Mouse (Mus musculus): ENCODE data around the gene Sipa1. TPM values are rescaled to one million over a fixed set of nuclear protein-coding genes. Genes with fewer than 3 reads are reported as not detected.

The Sipa1 gene
- polyA plus RNA-seq, 1 experiment: 63.2 TPM

DNA sequence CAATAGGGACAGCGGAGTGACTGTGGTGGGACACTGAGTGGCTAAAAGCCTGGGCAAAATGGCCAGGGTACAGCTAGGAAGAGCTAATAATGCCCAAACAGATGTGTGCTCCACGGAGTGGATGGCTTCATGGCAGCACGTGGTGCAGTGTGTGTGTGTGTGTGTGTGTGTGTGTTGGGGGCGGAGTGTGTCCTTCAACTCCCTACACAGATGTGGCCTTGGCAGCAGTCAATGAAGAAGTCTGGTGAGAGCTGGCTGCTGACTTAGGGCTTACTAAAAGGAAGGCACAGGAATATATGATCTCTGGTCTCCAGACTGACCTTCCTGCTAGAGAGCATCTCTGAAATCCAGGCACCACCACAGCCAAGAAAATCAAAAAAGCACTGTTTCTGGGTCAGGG is 4.9 kb upstream of the Sipa1 start:
- Histone ChIP-seq H3K4me3 (replicated peaks) (no peak overlapping the region), H3K27me3 (ENCODE audit: control insufficient read depth) (no peaks in the 10 kb centered on the region), H3K4me1 (ENCODE audit: control insufficient read depth) (peaks cover 65% of the 10 kb centered on the region), H3K36me3 (ENCODE audit: control insufficient read depth) (peaks cover 98% of the 10 kb centered on the region), H3K9me3 (ENCODE audit: control insufficient read depth, low read length) (peaks cover 9% of the 10 kb centered on the region)
- TF ChIP-seq GATA1 (IDR thresholded peaks at IDR 0.05; ENCODE audit: low read length): no peak
- no peak for TF ChIP-seq TAL1 (IDR thresholded peaks at IDR 0.05; ENCODE audit: low read length)

DNA sequence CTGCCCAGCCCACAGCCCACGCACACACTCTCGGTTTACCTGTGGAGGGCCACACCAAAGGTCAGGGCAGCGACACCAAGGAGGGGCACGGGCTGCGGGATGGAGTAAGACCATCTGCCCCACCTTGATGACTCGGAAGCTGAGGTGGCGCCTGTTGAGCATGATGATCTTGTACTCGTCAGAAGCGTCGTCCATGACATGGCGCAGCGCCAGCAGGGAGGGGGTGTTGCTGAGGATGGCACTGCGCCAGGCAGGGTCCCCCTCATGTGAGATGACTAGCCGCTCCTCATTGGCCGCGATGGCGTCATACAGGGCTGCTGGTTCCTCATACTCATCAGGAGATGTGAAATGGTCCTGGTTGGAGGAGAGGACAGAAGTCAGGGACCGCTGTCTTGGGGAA is 2.9 kb upstream of the Sipa1 start:
- no peak for TF ChIP-seq GATA1 (IDR thresholded peaks at IDR 0.05; ENCODE audit: low read length)
- TF ChIP-seq TAL1 (IDR thresholded peaks at IDR 0.05; ENCODE audit: low read length): no peak
- Histone ChIP-seq H3K9me3 (ENCODE audit: control insufficient read depth, low read length) (peaks cover 9% of the 10 kb centered on the region), H3K4me1 (ENCODE audit: control insufficient read depth) (peaks cover 80% of the 10 kb centered on the region), H3K36me3 (ENCODE audit: control insufficient read depth) (peaks cover 96% of the 10 kb centered on the region), H3K27me3 (ENCODE audit: control insufficient read depth) (no peaks in the 10 kb centered on the region), H3K4me3 (replicated peaks) (peak overlapping the region; percentile 75)

DNA sequence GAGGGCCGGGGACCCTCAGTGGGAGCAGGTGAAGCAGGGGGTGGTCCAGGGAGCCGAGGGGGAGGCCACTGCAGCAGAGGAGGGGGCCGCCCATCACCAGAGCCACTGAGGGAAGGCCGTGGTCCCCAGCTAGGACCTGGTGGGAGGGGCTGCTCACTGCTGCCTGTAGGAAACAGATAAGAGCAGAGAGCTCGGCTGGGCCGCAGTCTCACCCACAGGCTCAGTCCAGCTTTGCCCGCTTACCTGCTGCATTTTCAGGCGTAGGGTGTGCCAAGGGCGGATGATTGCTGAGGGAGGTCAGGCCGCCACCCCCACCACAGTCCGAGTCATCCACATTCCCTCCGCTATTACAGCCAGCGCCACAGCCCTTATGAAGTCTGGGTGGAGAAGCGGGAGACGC is 2.0 kb upstream of the Sipa1 start:
- Histone ChIP-seq H3K4me1 (ENCODE audit: control insufficient read depth) (peaks cover 89% of the 10 kb centered on the region), H3K4me3 (replicated peaks) (peak overlapping the region; percentile 75), H3K27me3 (ENCODE audit: control insufficient read depth) (no peaks in the 10 kb centered on the region), H3K36me3 (ENCODE audit: control insufficient read depth) (peaks cover 96% of the 10 kb centered on the region), H3K9me3 (ENCODE audit: control insufficient read depth, low read length) (peaks cover 9% of the 10 kb centered on the region)
- TF ChIP-seq TAL1 (IDR thresholded peaks at IDR 0.05; ENCODE audit: low read length): peak; percentile 88
- peak; percentile 82 for TF ChIP-seq GATA1 (IDR thresholded peaks at IDR 0.05; ENCODE audit: low read length)

DNA sequence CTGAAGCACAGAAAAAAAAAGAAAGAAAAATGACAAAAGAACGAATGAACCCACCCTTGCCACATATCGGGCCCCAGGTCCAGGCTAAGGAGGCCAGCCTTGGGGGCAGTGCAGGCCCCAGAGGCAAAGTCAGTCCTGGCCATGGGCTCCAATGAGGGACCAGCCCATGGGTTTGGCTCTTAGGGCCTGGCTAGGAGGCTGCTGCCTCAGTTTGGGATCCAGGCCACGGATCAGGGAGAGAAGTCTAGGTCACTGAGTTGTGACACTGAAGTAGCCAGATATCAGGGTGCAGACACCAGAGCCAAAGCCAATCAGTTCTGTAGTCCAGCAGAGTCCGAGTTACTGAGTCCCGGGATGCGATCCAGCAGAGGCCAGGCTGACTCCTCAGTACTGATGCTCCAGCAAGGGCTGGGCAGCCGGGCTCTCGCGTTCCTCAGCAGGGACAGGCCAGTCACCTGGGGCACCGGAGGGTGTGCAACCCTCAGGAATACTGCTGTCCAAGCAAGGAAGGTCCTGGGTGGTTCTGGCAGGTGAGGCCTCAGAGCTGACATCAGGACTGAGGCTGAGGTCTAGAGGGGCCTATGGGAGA is 1.3 kb upstream of the Sipa1 start:
- peaks cover 96% of the 10 kb centered on the region for H3K36me3 ChIP-seq (ENCODE audit: control insufficient read depth)
- no peaks in the 10 kb centered on the region for H3K27me3 ChIP-seq (ENCODE audit: control insufficient read depth)
- TF ChIP-seq GATA1 (IDR thresholded peaks at IDR 0.05; ENCODE audit: low read length) (no peak), TAL1 (IDR thresholded peaks at IDR 0.05; ENCODE audit: low read length) (no peak)
- H3K4me1 ChIP-seq (ENCODE audit: control insufficient read depth): peaks cover 96% of the 10 kb centered on the region
- peaks cover 9% of the 10 kb centered on the region for H3K9me3 ChIP-seq (ENCODE audit: control insufficient read depth, low read length)
- H3K4me3 ChIP-seq (replicated peaks): peak overlapping the region; percentile 75

- Histone ChIP-seq H3K4me1 (ENCODE audit: control insufficient read depth) (peaks cover 84% of the 10 kb centered on the region), H3K36me3 (ENCODE audit: control insufficient read depth) (peaks cover 96% of the 10 kb centered on the region), H3K4me3 (replicated peaks) (peak overlapping the region; percentile 75)
Observed at GRCm38 (mm10) chr19:5662310-5662709, 1.2 kb downstream of the Sipa1 start.

GRCm38 (mm10) chr19:5660942-5661751 is 2.4 kb downstream of the Sipa1 start:
- TF ChIP-seq GATA1 (IDR thresholded peaks at IDR 0.05; ENCODE audit: low read length): no peak
- TF ChIP-seq TAL1 (IDR thresholded peaks at IDR 0.05; ENCODE audit: low read length): no peak
- no peaks in the 10 kb centered on the region for H3K27me3 ChIP-seq (ENCODE audit: control insufficient read depth)
- H3K9me3 ChIP-seq (ENCODE audit: control insufficient read depth, low read length): peaks cover under 1% of the 10 kb centered on the region; the same call in 1 of the 2 replicates
- H3K36me3 ChIP-seq (ENCODE audit: control insufficient read depth): peaks cover 95% of the 10 kb centered on the region
- peak overlapping the region; percentile 75 for H3K4me3 ChIP-seq (replicated peaks)
- peaks cover 74% of the 10 kb centered on the region for H3K4me1 ChIP-seq (ENCODE audit: control insufficient read depth)

More at GRCm38 (mm10) chr19:5662310-5662709, 1.2 kb downstream of the Sipa1 start:
- Histone ChIP-seq H3K9me3 (ENCODE audit: control insufficient read depth, low read length) (peaks cover 9% of the 10 kb centered on the region), H3K27me3 (ENCODE audit: control insufficient read depth) (no peaks in the 10 kb centered on the region)
- no peak for TF ChIP-seq GATA1 (IDR thresholded peaks at IDR 0.05; ENCODE audit: low read length)
- TF ChIP-seq TAL1 (IDR thresholded peaks at IDR 0.05; ENCODE audit: low read length): no peak

DNA sequence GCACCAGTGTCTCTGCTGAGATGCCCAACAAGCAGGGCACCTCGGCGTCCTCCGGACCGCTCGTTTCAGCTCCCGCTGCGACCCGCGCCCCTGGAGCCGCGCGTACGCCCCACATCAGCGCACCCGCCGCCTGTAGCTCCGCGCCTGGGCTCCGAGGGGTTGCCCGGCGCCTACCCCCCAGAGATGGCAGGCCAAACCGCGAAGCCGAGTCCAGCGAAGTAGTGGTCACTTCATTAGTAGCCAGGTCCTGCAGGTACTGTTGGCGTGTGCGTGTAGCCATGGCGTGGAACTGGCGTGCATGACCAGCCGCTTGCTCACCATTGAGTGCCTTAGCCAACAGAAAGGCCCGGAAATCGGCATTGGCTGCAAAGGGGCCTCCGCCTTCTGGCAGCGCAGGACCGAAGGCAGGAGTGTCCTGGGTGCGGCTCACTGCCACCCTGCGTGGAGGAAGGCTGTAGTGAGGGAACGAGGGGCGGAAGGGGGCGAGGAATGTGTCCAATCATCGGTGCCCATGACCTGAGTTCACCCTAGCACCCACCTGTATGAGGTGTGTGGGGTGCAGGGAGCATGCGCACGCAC is 8.7 kb downstream of the Sipa1 start:
- H3K4me1 ChIP-seq (ENCODE audit: control insufficient read depth): peaks cover 44% of the 10 kb centered on the region
- H3K4me3 ChIP-seq (replicated peaks): peak overlapping the region; percentile 14
- peaks cover 99% of the 10 kb centered on the region for H3K36me3 ChIP-seq (ENCODE audit: control insufficient read depth)
- H3K9me3 ChIP-seq (ENCODE audit: control insufficient read depth, low read length): peaks cover 14% of the 10 kb centered on the region
- TF ChIP-seq GATA1 (IDR thresholded peaks at IDR 0.05; ENCODE audit: low read length) (no peak), TAL1 (IDR thresholded peaks at IDR 0.05; ENCODE audit: low read length) (no peak)
- peaks cover 7% of the 10 kb centered on the region; the same call in 1 of the 2 replicates for H3K27me3 ChIP-seq (ENCODE audit: control insufficient read depth)

DNA sequence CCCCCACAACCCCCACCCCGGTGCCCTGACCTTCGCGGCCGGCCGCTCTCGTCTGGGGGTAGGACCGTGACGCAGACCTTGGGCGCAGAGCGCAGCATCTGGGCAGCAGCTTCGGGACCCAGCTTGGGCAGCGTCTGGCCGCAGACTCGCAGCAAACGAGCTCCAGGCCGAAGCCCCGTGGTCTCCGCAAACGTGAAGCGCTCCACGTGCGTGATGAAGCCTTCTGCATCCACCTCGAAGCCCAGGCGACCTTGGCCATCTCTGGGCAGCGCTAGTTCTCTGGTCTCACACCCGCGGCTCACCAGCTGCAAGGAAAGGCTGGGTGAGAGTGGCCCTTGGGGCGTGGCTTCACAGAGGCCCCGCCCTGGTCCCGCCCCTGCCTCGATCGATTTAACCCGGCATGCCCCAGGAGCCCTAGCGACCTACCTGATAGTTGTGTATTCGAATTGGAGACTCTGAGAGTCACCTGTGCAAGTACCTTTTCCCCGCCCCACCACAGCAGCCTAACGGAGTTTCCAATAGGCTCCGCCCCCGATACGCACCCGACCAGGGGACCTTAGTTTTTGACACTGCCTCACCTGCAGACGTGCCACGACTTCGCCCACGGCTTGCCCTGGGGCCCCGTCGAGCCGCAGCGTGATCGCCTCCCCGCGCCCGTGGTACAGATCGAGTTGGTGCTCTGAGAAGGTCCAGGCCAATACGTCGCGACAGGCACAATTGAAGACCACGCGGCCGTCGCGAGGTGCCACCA is 9.4 kb downstream of the Sipa1 start:
- Histone ChIP-seq H3K4me3 (replicated peaks) (peak overlapping the region; percentile 14), H3K9me3 (ENCODE audit: control insufficient read depth, low read length) (peaks cover 14% of the 10 kb centered on the region), H3K36me3 (ENCODE audit: control insufficient read depth) (peaks cover 97% of the 10 kb centered on the region), H3K4me1 (ENCODE audit: control insufficient read depth) (peaks cover 44% of the 10 kb centered on the region), H3K27me3 (ENCODE audit: control insufficient read depth) (peaks cover 7% of the 10 kb centered on the region; the same call in 1 of the 2 replicates)
- TF ChIP-seq GATA1 (IDR thresholded peaks at IDR 0.05; ENCODE audit: low read length) (no peak), TAL1 (IDR thresholded peaks at IDR 0.05; ENCODE audit: low read length) (no peak)

All from erythroblast, embryonic 14.5 days (primary cell).